Mouse (Mus musculus): ENCODE data around the gene Trim31.

GRCm38 (mm10) chr17:36869284-36869954, 28.5 kb upstream of the Trim31 start, which contains the start of gene Trim10:
- TF ChIP-seq CTCF (IDR thresholded peaks at IDR 0.05; ENCODE audit: insufficient read depth, low read length) (no peak), POLR2A (IDR thresholded peaks at IDR 0.05; ENCODE audit: borderline replicate concordance, extremely low read depth, low read depth, low read length) (no peak)

Data from lung, adult 2 months (tissue).